Mouse (Mus musculus) CH12.LX (cell line): ENCODE measurements around the gene Pak4. TPM values are rescaled to one million over a fixed set of nuclear protein-coding genes. Genes with fewer than 3 reads are reported as not detected.

Experiments
- DNase-seq: peaks from one replicate; pipeline ENCODE4 v3.0.0-alpha.2; 2013; ENCODE audit errors: extremely low read depth
- H3K27ac ChIP-seq: 2 replicates; pipeline ENCODE4 v1.5.1; 2012; ENCODE audit warnings: low read depth, mild to moderate bottlenecking, control low read depth, moderate library complexity; ENCODE audit not compliant: insufficient read depth
- H3K27me3 ChIP-seq: replicated peaks from 2 replicates; pipeline ENCODE3; 2012; ENCODE audit warnings: inconsistent platforms
- H3K36me3 ChIP-seq, 2 experiments: replicated peaks in 1 of 2; 2 replicates each; pipeline versions ENCODE3 to v1.6.1; 2012; ENCODE audit warnings: inconsistent platforms in 1 of 2, low read length in 1 of 2, mild to moderate bottlenecking in 1 of 2, mixed read lengths in 1 of 2, moderate library complexity in 1 of 2; ENCODE audit not compliant: control insufficient read depth in 1 of 2, insufficient read depth in 1 of 2
- H3K4me1 ChIP-seq, 2 experiments: 2 replicates each; pipeline ENCODE4 v1.6.1; 2012; ENCODE audit warnings: inconsistent platforms in 1 of 2, moderate library complexity in 1 of 2; ENCODE audit not compliant: insufficient read depth in 2 of 2, control insufficient read depth in 1 of 2
- H3K4me2 ChIP-seq: 2 replicates; pipeline ENCODE4 v1.6.1; 2012; ENCODE audit warnings: low read depth, mild to moderate bottlenecking, control low read depth; ENCODE audit not compliant: poor library complexity, insufficient read depth, severe bottlenecking
- H3K4me3 ChIP-seq, 3 experiments: fragments of 150-350 bp in 1 of 3; sonication (generic) in 1 of 3; replicated peaks in 1 of 3; 2 replicates each; pipeline versions ENCODE3 to v1.5.1; 2011 to 2012; ENCODE audit warnings: low read depth in 2 of 3, low read length in 2 of 3, mild to moderate bottlenecking in 2 of 3, moderate library complexity in 2 of 3, control low read depth in 1 of 3, improper control_type of control experiment in 1 of 3, inconsistent platforms in 1 of 3, mixed read lengths in 1 of 3; ENCODE audit not compliant: poor library complexity in 1 of 3
- H3K79me2 ChIP-seq: replicated peaks from 2 replicates; pipeline ENCODE4 v1.6.1; 2012; ENCODE audit warnings: mild to moderate bottlenecking, moderate library complexity; ENCODE audit not compliant: control insufficient read depth, poor library complexity, insufficient read depth, severe bottlenecking; ENCODE audit errors: extremely low read depth
- H3K9ac ChIP-seq: 2 replicates; pipeline ENCODE4 v1.6.1; 2012; ENCODE audit warnings: low read depth, mild to moderate bottlenecking, control low read depth, moderate library complexity; ENCODE audit not compliant: insufficient read depth
- H3K9me3 ChIP-seq: replicated peaks from 2 replicates; pipeline ENCODE3; 2012; ENCODE audit warnings: low read length, inconsistent platforms, mixed read lengths
- BHLHE40 ChIP-seq: IDR thresholded peaks from 2 replicates; pipeline ENCODE4 v1.6.1; 2011; ENCODE audit warnings: mild to moderate bottlenecking, low read depth, low read length, improper control_type of control experiment
- CHD2 ChIP-seq: IDR thresholded peaks from 2 replicates; pipeline ENCODE4 v1.6.1; 2011; ENCODE audit warnings: low read length, improper control_type of control experiment
- CTCF ChIP-seq, 2 experiments: IDR thresholded peaks in 1 of 2; conservative IDR thresholded peaks in 1 of 2; 2 replicates each; pipeline ENCODE4 v1.5.1; 2011 to 2012; ENCODE audit warnings: low read depth in 2 of 2, low read length in 2 of 2, improper control_type of control experiment in 1 of 2, inconsistent platforms in 1 of 2, mild to moderate bottlenecking in 1 of 2, moderate library complexity in 1 of 2
- E2F4 ChIP-seq: IDR thresholded peaks from 2 replicates; pipeline ENCODE4 v1.6.1; 2011; ENCODE audit warnings: low read depth, low read length, improper control_type of control experiment; ENCODE audit not compliant: insufficient replicate concordance
- ELF1 ChIP-seq: IDR thresholded peaks from 2 replicates; pipeline ENCODE4 v1.6.1; 2014; ENCODE audit warnings: low read depth, mild to moderate bottlenecking, inconsistent platforms, low read length, improper control_type of control experiment
- EP300 ChIP-seq: IDR thresholded peaks from 2 replicates; pipeline ENCODE4 v1.6.1; 2011; ENCODE audit warnings: low read length, improper control_type of control experiment
- ETS1 ChIP-seq: conservative IDR thresholded peaks from 2 replicates; pipeline ENCODE4 v1.6.1; 2012; ENCODE audit warnings: low read depth, mild to moderate bottlenecking, inconsistent platforms, low read length, improper control_type of control experiment, moderate library complexity
- GABPA ChIP-seq: IDR thresholded peaks from 2 replicates; pipeline ENCODE4 v1.6.1; 2012; ENCODE audit warnings: low read depth, low read length, improper control_type of control experiment, inconsistent platforms; ENCODE audit not compliant: insufficient replicate concordance
- HCFC1 ChIP-seq: IDR thresholded peaks from 2 replicates; pipeline ENCODE4 v1.6.1; 2012; ENCODE audit warnings: low read depth, mild to moderate bottlenecking, inconsistent platforms, low read length, improper control_type of control experiment
- IRF4 ChIP-seq: IDR thresholded peaks from 2 replicates; pipeline ENCODE4 v1.6.1; 2014; ENCODE audit warnings: low read depth, mild to moderate bottlenecking, inconsistent platforms, low read length, improper control_type of control experiment
- JUN ChIP-seq: IDR thresholded peaks from 2 replicates; pipeline ENCODE4 v1.6.1; 2011; ENCODE audit warnings: low read depth, mild to moderate bottlenecking, low read length, improper control_type of control experiment, moderate library complexity; ENCODE audit not compliant: insufficient read depth
- JUND ChIP-seq: conservative IDR thresholded peaks from 2 replicates; pipeline ENCODE4 v1.6.1; 2011; ENCODE audit warnings: low read depth, low read length, improper control_type of control experiment
- KAT2A ChIP-seq: IDR thresholded peaks from 2 replicates; pipeline ENCODE4 v1.6.1; 2012; ENCODE audit warnings: low read length, improper control_type of control experiment, inconsistent platforms; ENCODE audit not compliant: insufficient replicate concordance
- MAFK ChIP-seq: IDR thresholded peaks from 2 replicates; pipeline ENCODE4 v1.6.1; 2011; ENCODE audit warnings: low read length, improper control_type of control experiment; ENCODE audit not compliant: insufficient replicate concordance
- MAX ChIP-seq: IDR thresholded peaks from 2 replicates; pipeline ENCODE4 v1.6.1; 2011; ENCODE audit warnings: low read length, improper control_type of control experiment
- MAZ ChIP-seq: IDR thresholded peaks from 2 replicates; pipeline ENCODE4 v1.6.1; 2012; ENCODE audit warnings: low read depth, mild to moderate bottlenecking, inconsistent platforms, low read length, improper control_type of control experiment, moderate library complexity
- MEF2A ChIP-seq: IDR thresholded peaks from 2 replicates; pipeline ENCODE4 v1.6.1; 2014; ENCODE audit warnings: low read depth, mild to moderate bottlenecking, inconsistent platforms, low read length, improper control_type of control experiment, borderline replicate concordance
- MXI1 ChIP-seq: IDR thresholded peaks from 2 replicates; pipeline ENCODE4 v1.6.1; 2011; ENCODE audit warnings: mild to moderate bottlenecking, low read depth, low read length, improper control_type of control experiment
- MYC ChIP-seq: IDR thresholded peaks from 2 replicates; pipeline ENCODE4 v1.6.1; 2011; ENCODE audit warnings: low read depth, mild to moderate bottlenecking, improper control_type of control experiment, low read length
- NELFE ChIP-seq: IDR thresholded peaks from 2 replicates; pipeline ENCODE4 v1.6.1; 2011; ENCODE audit warnings: low read depth, low read length, improper control_type of control experiment
- NRF1 ChIP-seq: IDR thresholded peaks from 2 replicates; pipeline ENCODE4 v1.6.1; 2014; ENCODE audit warnings: low read depth, mild to moderate bottlenecking, inconsistent platforms, low read length, improper control_type of control experiment, moderate library complexity
- PAX5 ChIP-seq: IDR thresholded peaks from 2 replicates; pipeline ENCODE4 v1.6.1; 2012; ENCODE audit warnings: low read length, inconsistent platforms, mixed read lengths
- POLR2A ChIP-seq: IDR thresholded peaks from 2 replicates; pipeline ENCODE4 v1.6.1; 2011; ENCODE audit warnings: low read depth, mild to moderate bottlenecking, improper control_type of control experiment, low read length
- POLR2AphosphoS2 ChIP-seq: IDR thresholded peaks from 2 replicates; pipeline ENCODE4 v1.6.1; 2011; ENCODE audit warnings: low read depth, low read length, improper control_type of control experiment
- RAD21 ChIP-seq: IDR thresholded peaks from 2 replicates; pipeline ENCODE4 v1.6.1; 2011; ENCODE audit warnings: low read depth, mild to moderate bottlenecking, low read length, improper control_type of control experiment, moderate library complexity
- RCOR1 ChIP-seq: conservative IDR thresholded peaks from 2 replicates; pipeline ENCODE4 v1.6.1; 2012; ENCODE audit warnings: low read depth, mild to moderate bottlenecking, inconsistent platforms, low read length, improper control_type of control experiment
- SIN3A ChIP-seq: IDR thresholded peaks from 2 replicates; pipeline ENCODE4 v1.6.1; 2012; ENCODE audit warnings: low read length, improper control_type of control experiment, inconsistent platforms
- SMC3 ChIP-seq: IDR thresholded peaks from 2 replicates; pipeline ENCODE4 v1.6.1; 2011; ENCODE audit warnings: low read depth, low read length, improper control_type of control experiment
- TBP ChIP-seq: conservative IDR thresholded peaks from 2 replicates; pipeline ENCODE4 v1.6.1; 2011; ENCODE audit warnings: low read depth, low read length, improper control_type of control experiment
- TCF12 ChIP-seq: IDR thresholded peaks from 2 replicates; pipeline ENCODE4 v1.6.1; 2014; ENCODE audit warnings: low read depth, mild to moderate bottlenecking, inconsistent platforms, low read length, improper control_type of control experiment
- UBTF ChIP-seq: IDR thresholded peaks from 2 replicates; pipeline ENCODE4 v1.6.1; 2012; ENCODE audit warnings: low read depth, mild to moderate bottlenecking, inconsistent platforms, low read length, improper control_type of control experiment, moderate library complexity
- USF1 ChIP-seq: IDR thresholded peaks from 2 replicates; pipeline ENCODE4 v1.6.1; 2014; ENCODE audit warnings: low read depth, mild to moderate bottlenecking, inconsistent platforms, low read length, improper control_type of control experiment
- USF2 ChIP-seq: conservative IDR thresholded peaks from 2 replicates; pipeline ENCODE4 v1.6.1; 2011; ENCODE audit warnings: low read depth, low read length, improper control_type of control experiment
- ZC3H11A ChIP-seq: IDR thresholded peaks from 2 replicates; pipeline ENCODE4 v1.6.1; 2012; ENCODE audit warnings: low read depth, mild to moderate bottlenecking, inconsistent platforms, low read length, improper control_type of control experiment
- ZKSCAN1 ChIP-seq: IDR thresholded peaks from 2 replicates; pipeline ENCODE4 v1.6.1; 2012; ENCODE audit warnings: low read depth, inconsistent platforms, low read length, improper control_type of control experiment, borderline replicate concordance
- ZMIZ1 ChIP-seq: IDR thresholded peaks from 2 replicates; pipeline ENCODE4 v1.6.1; 2012; ENCODE audit warnings: low read depth, mild to moderate bottlenecking, inconsistent platforms, low read length, improper control_type of control experiment
- ZNF384 ChIP-seq: IDR thresholded peaks from 2 replicates; pipeline ENCODE4 v1.6.1; 2012; ENCODE audit warnings: low read depth, low read length, improper control_type of control experiment, inconsistent platforms
- dilution Hi-C: fragments of 300-500 bp; cut with MboI; formaldehyde crosslinking; loops from 2 replicates; pipeline ENCODE4 v1.14.3; 2020; ENCODE audit warnings: low sequenced_read_pairs; ENCODE audit not compliant: extremely low pct_unique_long_range_greater_than_20kb, extremely low pct_ligation_motif_present
- in situ Hi-C: fragments of 300-500 bp; cut with MboI; formaldehyde crosslinking; loops from 3 replicates; pipeline ENCODE4 v1.14.3; 2019; ENCODE audit warnings: low sequenced_read_pairs, low pct_ligation_motif_present, low pct_unique_long_range_greater_than_20kb, mixed read lengths
- polyA plus RNA-seq: library from polyadenylated mRNA; unstranded; fragments of >175 nt; gene quantifications from 2 replicates; pipeline ENCODE4 v1.2.1, GENCODE M21; 2012; ENCODE audit warnings: low read depth; ENCODE audit not compliant: insufficient read length
- total RNA-seq, 2 experiments: library from RNA; depleted of rRNA; stranded (reverse); fragments of 300-350 nt in 1 of 2; fragments of >200 nt in 1 of 2; gene quantifications; 2 replicates each; pipeline ENCODE4 v1.2.3; 2012 to 2014

The Pak4 gene
- total and polyA plus RNA-seq, 3 experiments = 7.5 to 11.2 (median 8.3) TPM

- peaks cover 27% of the 10 kb centered on the region for H3K79me2 ChIP-seq
- in situ Hi-C loops = loop anchor here (5.0 kb wide), 2 partner anchors 36 to 141 kb away; partner anchors contain the start of gene Lrfn1
- H3K9ac ChIP-seq = no peak overlapping the region
- H3K9me3 ChIP-seq = no peaks in the 10 kb centered on the region
- H3K36me3 ChIP-seq = peaks cover 6 to 32% of the 10 kb centered on the region in 2 experiments
- peak; percentile 85 for DNase-seq
- H3K27ac ChIP-seq = peak overlapping the region; percentile 77
- no peaks in the 10 kb centered on the region for H3K27me3 ChIP-seq
- H3K4me3 ChIP-seq = peak overlapping the region in 1 of 3 experiments; percentile 42
- dilution Hi-C loops = no loop called here
- peak overlapping the region; percentile 45 for H3K4me2 ChIP-seq
- H3K4me1 ChIP-seq = peaks cover 50 to 72% of the 10 kb centered on the region in 2 experiments
- TF ChIP-seq ZKSCAN1 (no peak), JUND (no peak), PAX5 (no peak), MYC (no peak), POLR2AphosphoS2 (no peak), NRF1 (0 out of 2 replicates have a peak, but pooled peaks have one; percentile 18), ZMIZ1 (no peak), KAT2A (peak; percentile 65; the same call in 1 of the 2 replicates), SMC3 (no peak; the same call in 1 of the 2 replicates), MAFK (no peak; the same call in 1 of the 2 replicates), JUN (no peak), EP300 (peak; percentile 92), ETS1 (peak; percentile 75), RAD21 (no peak; the same call in 1 of the 2 replicates), MXI1 (0 out of 2 replicates have a peak, but pooled peaks have one; percentile 42), SIN3A (peak; percentile 73), ZC3H11A (no peak), HCFC1 (no peak), NELFE (no peak), RCOR1 (0 out of 2 replicates have a peak, but pooled peaks have one; percentile 75), ZNF384 (0 out of 2 replicates have a peak, but pooled peaks have one; percentile 17), E2F4 (no peak), MEF2A (peak; percentile 30; the same call in 1 of the 2 replicates), CHD2 (peak; percentile 51; the same call in 1 of the 2 replicates), BHLHE40 (peak; percentile 57; the same call in 1 of the 2 replicates), ELF1 (0 out of 2 replicates have a peak, but pooled peaks have one; percentile 10), TBP (0 out of 2 replicates have a peak, but pooled peaks have one; percentile 40), TCF12 (peak; percentile 78; the same call in 1 of the 2 replicates), CTCF (conservative IDR thresholded peaks at IDR 0.05 in 1 of 2, IDR thresholded peaks at IDR 0.05 in 1 of 2; ENCODE audit: low read depth in 2 of 2, low read length in 2 of 2) (peak in 1 of 2 experiments; percentile 24; a peak in 1 of 4 replicates), MAX (peak; percentile 10; the same call in 1 of the 2 replicates), USF1 (no peak), POLR2A (no peak), GABPA (no peak), IRF4 (peak; percentile 97), USF2 (no peak), UBTF (no peak), MAZ (peak; percentile 95)
These were observed 4.5 kb downstream of the Pak4 start for GRCm38 (mm10) chr7:28593206-28594111.
